Mouse (Mus musculus) spleen, adult 2 months (tissue): ENCODE measurements around the gene Nck2.

Source experiments
- CTCF ChIP-seq: fragments of 200-500 bp; IDR thresholded peaks from 2 replicates; pipeline ENCODE4 v1.5.1; 2011; ENCODE audit warnings: mild to moderate bottlenecking, inconsistent platforms; ENCODE audit not compliant: insufficient read depth, insufficient read length, insufficient replicate concordance; ENCODE audit errors: extremely low read depth
- POLR2A ChIP-seq: fragments of 200-500 bp; IDR thresholded peaks from 2 replicates; pipeline ENCODE4 v1.6.1; 2011; ENCODE audit warnings: low read depth, low read length, inconsistent platforms

GRCm38 (mm10) chr1:43442568-43442967 lies 1.8 kb upstream of the Nck2 start:
- no peak for TF ChIP-seq POLR2A
- no peak for TF ChIP-seq CTCF
